Mouse (Mus musculus) MEL (cell line): ENCODE results near the gene Plxdc1. TPM values are rescaled to one million over a fixed set of nuclear protein-coding genes. Genes with fewer than 3 reads are reported as not detected.

Source experiments
- DNase-seq: peaks from one replicate; pipeline ENCODE4 v3.0.0; 2011; ENCODE audit warnings: low read depth, low spot score
- H3K27ac ChIP-seq: 2 replicates; pipeline ENCODE4 v1.5.1; 2012; ENCODE audit warnings: low read depth, mild to moderate bottlenecking, control low read depth, low read length, moderate library complexity; ENCODE audit not compliant: control insufficient read depth
- H3K27me3 ChIP-seq, 2 experiments: fragments of 150-350 bp in 1 of 2; sonication (generic) in 1 of 2; 2 replicates each; pipeline ENCODE4 v1.6.1; 2012; ENCODE audit warnings: low read length in 2 of 2, mild to moderate bottlenecking in 2 of 2, improper control_type of control experiment in 1 of 2, moderate library complexity in 1 of 2; ENCODE audit not compliant: insufficient read depth in 2 of 2, control insufficient read depth in 1 of 2
- H3K36me3 ChIP-seq, 2 experiments: 2 replicates each; pipeline ENCODE4 v1.6.1; 2012 to 2014; ENCODE audit warnings: low read length in 2 of 2, improper control_type of control experiment in 1 of 2, inconsistent platforms in 1 of 2, mild to moderate bottlenecking in 1 of 2; ENCODE audit not compliant: insufficient read depth in 2 of 2, control insufficient read depth in 1 of 2
- H3K4me1 ChIP-seq, 2 experiments: fragments of 150-350 bp in 1 of 2; sonication (generic) in 1 of 2; 2 replicates each; pipeline ENCODE4 v1.6.1; 2012; ENCODE audit warnings: low read length in 2 of 2, improper control_type of control experiment in 1 of 2, mild to moderate bottlenecking in 1 of 2; ENCODE audit not compliant: insufficient read depth in 2 of 2, control insufficient read depth in 1 of 2
- H3K4me3 ChIP-seq, 2 experiments: fragments of 150-350 bp in 1 of 2; sonication (generic) in 1 of 2; 2 replicates each; pipeline ENCODE4 v1.5.1; 2012; ENCODE audit warnings: low read depth in 2 of 2, low read length in 2 of 2, mild to moderate bottlenecking in 2 of 2, moderate library complexity in 2 of 2, control low read depth in 1 of 2, improper control_type of control experiment in 1 of 2; ENCODE audit not compliant: control insufficient read depth in 1 of 2, insufficient read depth in 1 of 2
- H3K79me2 ChIP-seq: 2 replicates; pipeline ENCODE4 v1.6.1; 2012; ENCODE audit warnings: mild to moderate bottlenecking, low read length, moderate library complexity; ENCODE audit not compliant: control insufficient read depth, poor library complexity, insufficient read depth
- H3K9ac ChIP-seq: 2 replicates; pipeline ENCODE4 v1.6.1; 2012; ENCODE audit warnings: low read depth, mild to moderate bottlenecking, control low read depth, low read length, moderate library complexity; ENCODE audit not compliant: control insufficient read depth, poor library complexity, severe bottlenecking
- H3K9me3 ChIP-seq: fragments of 150-350 bp; sonication (generic); replicated peaks from 2 replicates; pipeline ENCODE4 v1.6.1; 2012; ENCODE audit warnings: mild to moderate bottlenecking, low read length, improper control_type of control experiment, moderate library complexity; ENCODE audit not compliant: insufficient read depth
- CHD1 ChIP-seq: IDR thresholded peaks from 2 replicates; pipeline ENCODE4 v1.6.1; 2012; ENCODE audit warnings: low read depth, mild to moderate bottlenecking, inconsistent platforms, low read length, improper control_type of control experiment
- E2F4 ChIP-seq: IDR thresholded peaks from 2 replicates; pipeline ENCODE4 v1.6.1; 2011; ENCODE audit warnings: low read depth, low read length, improper control_type of control experiment, borderline replicate concordance
- ELF1 ChIP-seq: IDR thresholded peaks from 2 replicates; pipeline ENCODE4 v1.6.1; 2014; ENCODE audit warnings: low read depth, mild to moderate bottlenecking, inconsistent platforms, low read length, improper control_type of control experiment, moderate library complexity
- EP300 ChIP-seq, 2 experiments: IDR thresholded peaks; 2 replicates each; pipeline ENCODE4 v1.6.1; 2011; ENCODE audit warnings: improper control_type of control experiment in 2 of 2, low read length in 2 of 2, low read depth in 1 of 2, mild to moderate bottlenecking in 1 of 2
- ETS1 ChIP-seq: IDR thresholded peaks from 2 replicates; pipeline ENCODE4 v1.6.1; 2012; ENCODE audit warnings: low read depth, mild to moderate bottlenecking, inconsistent platforms, low read length, improper control_type of control experiment, moderate library complexity
- GABPA ChIP-seq: IDR thresholded peaks from 2 replicates; pipeline ENCODE4 v1.6.1; 2012; ENCODE audit warnings: low read depth, mild to moderate bottlenecking, inconsistent platforms, low read length, improper control_type of control experiment, moderate library complexity
- HCFC1 ChIP-seq: IDR thresholded peaks from 2 replicates; pipeline ENCODE4 v1.6.1; 2012; ENCODE audit warnings: low read depth, mild to moderate bottlenecking, inconsistent platforms, low read length, improper control_type of control experiment, moderate library complexity
- JUND ChIP-seq: IDR thresholded peaks from 2 replicates; pipeline ENCODE4 v1.6.1; 2011; ENCODE audit warnings: low read depth, mild to moderate bottlenecking, improper control_type of control experiment, low read length
- KAT2A ChIP-seq: conservative IDR thresholded peaks from 2 replicates; pipeline ENCODE4 v1.6.1; 2012; ENCODE audit warnings: low read depth, low read length, improper control_type of control experiment, inconsistent platforms
- MAX ChIP-seq: IDR thresholded peaks from 2 replicates; pipeline ENCODE4 v1.6.1; 2011; ENCODE audit warnings: low read length, improper control_type of control experiment
- NRF1 ChIP-seq: IDR thresholded peaks from 2 replicates; pipeline ENCODE4 v1.6.1; 2014; ENCODE audit warnings: low read depth, mild to moderate bottlenecking, inconsistent platforms, low read length, improper control_type of control experiment, moderate library complexity; ENCODE audit not compliant: poor library complexity, insufficient read depth, severe bottlenecking
- POLR2AphosphoS5 ChIP-seq: IDR thresholded peaks from 2 replicates; pipeline ENCODE4 v1.6.1; 2012; ENCODE audit warnings: low read depth, borderline replicate concordance, mild to moderate bottlenecking, inconsistent platforms, low read length, moderate library complexity, mixed read lengths
- RCOR1 ChIP-seq: IDR thresholded peaks from 2 replicates; pipeline ENCODE4 v1.6.1; 2012; ENCODE audit warnings: low read depth, mild to moderate bottlenecking, inconsistent platforms, low read length, improper control_type of control experiment
- SIN3A ChIP-seq: IDR thresholded peaks from 2 replicates; pipeline ENCODE4 v1.6.1; 2012; ENCODE audit warnings: low read length, improper control_type of control experiment, inconsistent platforms
- TAL1 ChIP-seq: IDR thresholded peaks from 2 replicates; pipeline ENCODE4 v1.6.1; 2012; ENCODE audit warnings: mild to moderate bottlenecking, inconsistent platforms, low read length, moderate library complexity, mixed read lengths
- TBP ChIP-seq: IDR thresholded peaks from 2 replicates; pipeline ENCODE4 v1.8.0; 2011; ENCODE audit warnings: low read depth, low read length, improper control_type of control experiment
- TCF12 ChIP-seq: IDR thresholded peaks from 2 replicates; pipeline ENCODE4 v1.6.1; 2014; ENCODE audit warnings: low read depth, mild to moderate bottlenecking, inconsistent platforms, low read length, improper control_type of control experiment, moderate library complexity
- UBTF ChIP-seq: IDR thresholded peaks from 2 replicates; pipeline ENCODE4 v1.6.1; 2012; ENCODE audit warnings: low read depth, mild to moderate bottlenecking, inconsistent platforms, low read length, improper control_type of control experiment, moderate library complexity, borderline replicate concordance; ENCODE audit not compliant: insufficient read depth
- USF2 ChIP-seq, 2 experiments: IDR thresholded peaks; 2 replicates each; pipeline ENCODE4 v1.6.1; 2011 to 2012; ENCODE audit warnings: improper control_type of control experiment in 2 of 2, low read length in 2 of 2, borderline replicate concordance in 1 of 2, inconsistent platforms in 1 of 2, low read depth in 1 of 2, mild to moderate bottlenecking in 1 of 2; ENCODE audit not compliant: insufficient read depth in 1 of 2
- ZKSCAN1 ChIP-seq: IDR thresholded peaks from 2 replicates; pipeline ENCODE4 v1.6.1; 2012; ENCODE audit warnings: low read depth, mild to moderate bottlenecking, inconsistent platforms, low read length, improper control_type of control experiment, moderate library complexity
- polyA plus RNA-seq, 2 experiments: library from polyadenylated mRNA; stranded (reverse) in 1 of 2; unstranded in 1 of 2; fragments of >175 nt in 1 of 2; fragments of >200 nt in 1 of 2; gene quantifications; 2 replicates each; pipeline versions ENCODE4 v1.2.1 to v1.2.4; 2012; ENCODE audit warnings: low replicate concordance in 2 of 2, low read depth in 1 of 2; ENCODE audit not compliant: insufficient read length in 2 of 2, insufficient read depth in 1 of 2, missing spikeins in 1 of 2
- total RNA-seq: library from RNA; depleted of rRNA; stranded (reverse); fragments of 300-350 nt; gene quantifications from 2 replicates; pipeline ENCODE4 v1.2.3, GENCODE M21; 2012

The Plxdc1 gene
- total and polyA plus RNA-seq, 3 experiments, result 13.1 to 24.5 TPM; not detected in 1

DNA sequence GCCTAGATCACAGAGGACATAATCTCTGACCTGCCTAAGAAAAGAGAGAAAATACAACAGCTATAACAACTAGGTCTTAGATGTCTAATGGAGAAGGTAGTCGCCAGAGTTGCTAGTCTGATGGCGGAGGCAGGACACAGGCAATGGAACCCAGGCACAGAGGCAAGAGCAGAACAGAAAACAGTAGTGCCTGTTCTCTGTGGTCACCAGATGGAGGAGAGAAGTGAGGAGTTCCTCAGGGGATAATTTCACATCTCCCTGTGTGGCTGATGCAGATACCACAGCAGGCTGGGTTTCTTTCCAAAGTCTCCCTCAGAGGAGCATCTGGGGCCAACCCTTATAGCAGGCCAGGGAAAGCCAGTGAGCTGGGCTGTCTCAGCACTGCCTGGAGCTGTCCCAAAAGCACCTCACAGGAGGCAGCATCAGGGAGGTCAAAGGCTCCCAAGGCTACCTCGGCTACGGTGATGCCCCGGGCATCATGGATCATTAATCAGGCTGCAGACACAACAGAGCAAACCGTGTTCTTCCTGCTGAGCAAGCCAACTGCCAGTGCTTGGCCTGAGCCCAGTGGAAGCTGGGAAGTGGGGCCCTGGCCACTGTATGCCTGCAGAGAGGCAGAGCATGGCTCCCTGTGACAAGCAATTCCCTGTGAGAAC lies 29.2 kb downstream of the Plxdc1 start:
- peaks cover 19% of the 10 kb centered on the region for H3K79me2 ChIP-seq
- peak; percentile 37 for DNase-seq
- no peaks in the 10 kb centered on the region for H3K9me3 ChIP-seq
- no peak overlapping the region for H3K4me3 ChIP-seq
- no peak overlapping the region for H3K9ac ChIP-seq
- H3K27me3 ChIP-seq, result no peaks in the 10 kb centered on the region
- H3K36me3 ChIP-seq, result peaks cover 0 to 30% of the 10 kb centered on the region in 2 experiments; a peak in 2 of 4 replicates
- no peak overlapping the region for H3K27ac ChIP-seq
- peaks cover 9 to 42% of the 10 kb centered on the region in 2 experiments for H3K4me1 ChIP-seq
- TF ChIP-seq ETS1, result no peak
- no peak for TF ChIP-seq EP300 (IDR thresholded peaks at IDR 0.05; ENCODE audit: low read depth in 1 of 2, low read length in 2 of 2)
- TF ChIP-seq ZKSCAN1, result no peak
- TF ChIP-seq NRF1, result no peak
- TF ChIP-seq MAX, result no peak
- TF ChIP-seq E2F4, result no peak
- no peak for TF ChIP-seq USF2 (IDR thresholded peaks at IDR 0.05; ENCODE audit: borderline replicate concordance in 1 of 2, insufficient read depth in 1 of 2, low read depth in 1 of 2, low read length in 2 of 2)
- TF ChIP-seq JUND, result no peak
- TF ChIP-seq UBTF, result no peak
- TF ChIP-seq TCF12, result no peak
- no peak for TF ChIP-seq SIN3A
- no peak for TF ChIP-seq TAL1
- TF ChIP-seq POLR2AphosphoS5, result no peak
- TF ChIP-seq ELF1, result no peak
- no peak for TF ChIP-seq TBP
- no peak for TF ChIP-seq GABPA
- TF ChIP-seq HCFC1, result no peak
- TF ChIP-seq CHD1, result no peak

DNA sequence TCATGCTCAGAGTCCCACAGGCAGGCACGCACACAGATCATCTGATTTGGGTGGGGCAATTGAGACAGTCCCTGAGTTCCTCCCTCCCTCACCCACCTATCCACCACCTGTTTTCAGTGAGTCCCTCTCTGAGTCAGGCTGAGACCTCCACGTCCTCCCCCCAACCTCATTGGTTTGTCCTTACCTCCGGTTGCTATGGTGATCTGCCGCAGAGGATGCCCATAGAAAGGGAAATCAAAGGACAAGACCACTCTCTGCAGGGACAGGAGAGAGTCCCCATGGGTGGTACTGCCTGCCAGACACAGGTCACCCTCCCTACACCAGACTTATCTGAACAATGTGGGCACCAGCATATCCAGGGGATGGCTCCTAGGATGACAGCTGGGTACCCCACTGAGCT lies 30.3 kb downstream of the Plxdc1 start:
- H3K4me1 ChIP-seq, result peaks cover 17 to 49% of the 10 kb centered on the region in 2 experiments
- TF ChIP-seq RCOR1 (no peak), ETS1 (peak; percentile 4; the same call in 1 of the 2 replicates), KAT2A (no peak)
- H3K9me3 ChIP-seq, result no peaks in the 10 kb centered on the region
- no peak overlapping the region for H3K9ac ChIP-seq
- no peak for DNase-seq
- H3K4me3 ChIP-seq, result no peak overlapping the region
- H3K79me2 ChIP-seq, result peaks cover 24% of the 10 kb centered on the region
- peaks cover 0 to 38% of the 10 kb centered on the region in 2 experiments; a peak in 2 of 4 replicates for H3K36me3 ChIP-seq
- no peaks in the 10 kb centered on the region for H3K27me3 ChIP-seq
- H3K27ac ChIP-seq, result peak overlapping the region; percentile 1; the same call in 1 of the 2 replicates
